Mouse (Mus musculus): ENCODE results near the gene Lrrc20. TPM values are rescaled to one million over a fixed set of nuclear protein-coding genes. Genes with fewer than 3 reads are reported as not detected.

Gene Lrrc20
- polyA plus RNA-seq, 2 experiments: 10.4 to 11.3 TPM

GRCm38 (mm10) chr10:61572126-61572525 lies 96.5 kb downstream of the Lrrc20 start:
- no peak for DNase-seq (ENCODE audit: low spot score)

GRCm38 (mm10) chr10:61576120-61576767 lies 100.6 kb downstream of the Lrrc20 start:
- Histone ChIP-seq H3K36me3 (ENCODE audit: control insufficient read depth, insufficient read depth, low read length) (peaks cover 6% of the 10 kb centered on the region; the same call in 1 of the 2 replicates), H3K4me1 (ENCODE audit: control insufficient read depth, insufficient read depth, low read length) (0 out of 2 replicates have a peak, but pooled peaks cover 4% of the 10 kb centered on the region), H3K9ac (ENCODE audit: low read depth, low read length, severe bottlenecking) (no peak overlapping the region), H3K9me3 (ENCODE audit: control insufficient read depth, low read length) (no peaks in the 10 kb centered on the region), H3K27ac (replicated peaks; ENCODE audit: low read depth, low read length) (no peak overlapping the region), H3K4me2 (replicated peaks; ENCODE audit: low read depth, low read length, severe bottlenecking) (no peak overlapping the region), H3K27me3 (ENCODE audit: control insufficient read depth, insufficient read depth, low read length) (no peaks in the 10 kb centered on the region), H3K4me3 (replicated peaks; ENCODE audit: low read length) (no peak overlapping the region)
- no peak for DNase-seq (ENCODE audit: low spot score)
- no peak for TF ChIP-seq POLR2A (IDR thresholded peaks at IDR 0.05; ENCODE audit: borderline replicate concordance, extremely low read depth, insufficient read depth, insufficient read length)
- ATAC-seq (ENCODE audit: low FRiP score, low read depth): no peak
- 63% methylated on average over 13 of the region's 13 CpGs for WGBS

More at GRCm38 (mm10) chr10:61572126-61572525, 96.5 kb downstream of the Lrrc20 start:
- Histone ChIP-seq H3K27ac (replicated peaks; ENCODE audit: low read depth, low read length) (no peak overlapping the region), H3K4me2 (replicated peaks; ENCODE audit: low read depth, low read length, severe bottlenecking) (no peak overlapping the region), H3K9ac (ENCODE audit: low read depth, low read length, severe bottlenecking) (no peak overlapping the region), H3K9me3 (ENCODE audit: control insufficient read depth, low read length) (no peaks in the 10 kb centered on the region), H3K27me3 (ENCODE audit: control insufficient read depth, insufficient read depth, low read length) (no peaks in the 10 kb centered on the region), H3K4me1 (ENCODE audit: control insufficient read depth, insufficient read depth, low read length) (0 out of 2 replicates have a peak, but pooled peaks cover 4% of the 10 kb centered on the region), H3K4me3 (replicated peaks; ENCODE audit: low read length) (no peak overlapping the region), H3K36me3 (ENCODE audit: control insufficient read depth, insufficient read depth, low read length) (no peaks in the 10 kb centered on the region)
- TF ChIP-seq POLR2A (IDR thresholded peaks at IDR 0.05; ENCODE audit: borderline replicate concordance, extremely low read depth, insufficient read depth, insufficient read length): no peak
- WGBS: 40% methylated on average over 5 of the region's 5 CpGs
- no peak for ATAC-seq (ENCODE audit: low FRiP score, low read depth)

GRCm38 (mm10) chr10:61587241-61587849 lies 111.7 kb downstream of the Lrrc20 start:
- Histone ChIP-seq H3K4me2 (replicated peaks; ENCODE audit: low read depth, low read length, severe bottlenecking) (no peak overlapping the region), H3K4me3 (replicated peaks; ENCODE audit: low read length) (no peak overlapping the region), H3K36me3 (ENCODE audit: control insufficient read depth, insufficient read depth, low read length) (no peaks in the 10 kb centered on the region), H3K9ac (ENCODE audit: low read depth, low read length, severe bottlenecking) (no peak overlapping the region), H3K9me3 (ENCODE audit: control insufficient read depth, low read length) (no peaks in the 10 kb centered on the region), H3K4me1 (ENCODE audit: control insufficient read depth, insufficient read depth, low read length) (peaks cover 11% of the 10 kb centered on the region), H3K27me3 (ENCODE audit: control insufficient read depth, insufficient read depth, low read length) (no peaks in the 10 kb centered on the region), H3K27ac (replicated peaks; ENCODE audit: low read depth, low read length) (no peak overlapping the region)
- no peak for DNase-seq (ENCODE audit: low spot score)
- ATAC-seq (ENCODE audit: low FRiP score, low read depth): no peak
- 84% methylated on average over 7 of the region's 7 CpGs for WGBS
- TF ChIP-seq POLR2A (IDR thresholded peaks at IDR 0.05; ENCODE audit: borderline replicate concordance, extremely low read depth, insufficient read depth, insufficient read length): no peak

- Histone ChIP-seq H3K4me2 (replicated peaks; ENCODE audit: low read depth, low read length, severe bottlenecking) (no peak overlapping the region), H3K36me3 (ENCODE audit: control insufficient read depth, insufficient read depth, low read length) (no peaks in the 10 kb centered on the region), H3K27me3 (ENCODE audit: control insufficient read depth, insufficient read depth, low read length) (peaks cover 25% of the 10 kb centered on the region), H3K27ac (replicated peaks; ENCODE audit: low read depth, low read length) (no peak overlapping the region), H3K9me3 (ENCODE audit: control insufficient read depth, low read length) (no peaks in the 10 kb centered on the region; the same call in 1 of the 2 replicates), H3K4me1 (ENCODE audit: control insufficient read depth, insufficient read depth, low read length) (peaks cover 5% of the 10 kb centered on the region; the same call in 1 of the 2 replicates), H3K9ac (ENCODE audit: low read depth, low read length, severe bottlenecking) (no peak overlapping the region), H3K4me3 (replicated peaks; ENCODE audit: low read length) (no peak overlapping the region)
- no peak for TF ChIP-seq POLR2A (IDR thresholded peaks at IDR 0.05; ENCODE audit: borderline replicate concordance, extremely low read depth, insufficient read depth, insufficient read length)
- 73% methylated on average over 7 of the region's 7 CpGs for WGBS
- ATAC-seq (ENCODE audit: low FRiP score, low read depth): no peak
- no peak for DNase-seq (ENCODE audit: low spot score)
Observed at GRCm38 (mm10) chr10:61597991-61598390, 122.4 kb downstream of the Lrrc20 start.

- no peaks in the 10 kb centered on the region for H3K36me3 ChIP-seq (ENCODE audit: control insufficient read depth, insufficient read depth, low read length)
- no peak for DNase-seq (ENCODE audit: low spot score)
- H3K4me1 ChIP-seq (ENCODE audit: control insufficient read depth, insufficient read depth, low read length): peaks cover 5% of the 10 kb centered on the region; the same call in 1 of the 2 replicates
- WGBS: 78% methylated on average over 9 of the region's 9 CpGs
- no peak for TF ChIP-seq POLR2A (IDR thresholded peaks at IDR 0.05; ENCODE audit: borderline replicate concordance, extremely low read depth, insufficient read depth, insufficient read length)
- H3K27me3 ChIP-seq (ENCODE audit: control insufficient read depth, insufficient read depth, low read length): peaks cover 12% of the 10 kb centered on the region
- no peak overlapping the region for H3K27ac ChIP-seq (replicated peaks; ENCODE audit: low read depth, low read length)
- H3K9me3 ChIP-seq (ENCODE audit: control insufficient read depth, low read length): no peaks in the 10 kb centered on the region; the same call in 1 of the 2 replicates
- no peak overlapping the region for H3K4me3 ChIP-seq (replicated peaks; ENCODE audit: low read length)
- no peak for ATAC-seq (ENCODE audit: low FRiP score, low read depth)
- H3K9ac ChIP-seq (ENCODE audit: low read depth, low read length, severe bottlenecking): no peak overlapping the region
- H3K4me2 ChIP-seq (replicated peaks; ENCODE audit: low read depth, low read length, severe bottlenecking): no peak overlapping the region
Observed at GRCm38 (mm10) chr10:61599556-61600114, 124.0 kb downstream of the Lrrc20 start.

Data from limb, embryonic 14.5 days (tissue).